ENCODE assay signal across 12 mouse cellular contexts in the genomic region with DNA sequence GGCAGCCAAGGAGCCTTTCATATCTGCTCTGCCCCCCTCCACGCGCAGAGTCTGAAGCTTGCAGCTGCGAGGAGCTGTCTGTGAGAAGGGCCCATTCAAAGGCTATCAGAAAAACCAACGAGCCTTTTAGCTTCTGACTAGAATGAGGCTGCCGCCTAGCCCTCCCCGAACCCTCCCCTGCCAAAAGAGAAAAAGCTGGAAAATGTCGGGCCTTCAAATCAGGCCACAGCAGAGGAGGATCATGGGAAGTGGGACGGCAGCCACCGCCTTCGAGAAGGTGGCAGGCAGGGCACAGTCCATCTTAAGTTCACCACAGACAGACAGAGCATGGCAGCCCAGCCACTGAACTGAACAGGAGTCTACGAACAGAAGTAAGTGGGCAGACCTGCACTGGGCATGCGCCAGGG.
A peak's percentile ranks its signal among the peaks of the same experiment; 100 is the strongest.
DNase-seq lines count a peak whose midpoint lies in the region; ATAC-seq lines count a peak whose summit lies in the region.
"Had no signal": no experiment of that assay in that cellular context is flagged by ENCODE, and none has a peak within 500 bp of the region (broad histone marks: within the 10 kb centered on the region; RNA-seq: fewer than 3 reads in every experiment).

No protein-coding gene starts in this region.

- no peak overlapping the region for H3K4me3 ChIP-seq in forebrain, embryonic 13.5 days
- no peak overlapping the region for H3K4me3 ChIP-seq in midbrain, embryonic 16.5 days (ENCODE audit: low read depth, low read length)
- no peak overlapping the region for H3K4me3 ChIP-seq in heart, embryonic 11.5 days (ENCODE audit: low read depth, low read length)

- peaks cover 14% of the 10 kb centered on the region for H3K27me3 ChIP-seq in forebrain, embryonic 13.5 days
- H3K27me3 ChIP-seq in midbrain, embryonic 16.5 days (ENCODE audit: control insufficient read depth, insufficient read depth, low read depth, low read length): no peaks in the 10 kb centered on the region
- H3K27me3 ChIP-seq in heart, embryonic 11.5 days (ENCODE audit: control insufficient read depth, insufficient read depth, low read length): no peaks in the 10 kb centered on the region
- H3K27me3 ChIP-seq: megakaryocyte, embryonic 14.5 days had no signal

- H3K36me3 ChIP-seq in forebrain, embryonic 13.5 days (ENCODE audit: poor library complexity, severe bottlenecking): no peaks in the 10 kb centered on the region
- no peaks in the 10 kb centered on the region for H3K36me3 ChIP-seq in midbrain, embryonic 16.5 days (ENCODE audit: control insufficient read depth, insufficient read depth, low read length)
- H3K36me3 ChIP-seq in heart, embryonic 11.5 days (ENCODE audit: control insufficient read depth, insufficient read depth, low read length): no peaks in the 10 kb centered on the region

- H3K9me3 ChIP-seq in forebrain, embryonic 13.5 days (replicated peaks): no peaks in the 10 kb centered on the region
- no peaks in the 10 kb centered on the region for H3K9me3 ChIP-seq in midbrain, embryonic 16.5 days (replicated peaks; ENCODE audit: control insufficient read depth, low read length, poor library complexity, severe bottlenecking)
- H3K9me3 ChIP-seq in heart, embryonic 11.5 days (replicated peaks; ENCODE audit: control insufficient read depth, low read length): no peaks in the 10 kb centered on the region
- H3K9me3 ChIP-seq: megakaryocyte, embryonic 14.5 days had no signal

- peaks cover 31% of the 10 kb centered on the region for H3K4me1 ChIP-seq in forebrain, embryonic 13.5 days
- peaks cover 13% of the 10 kb centered on the region; the same call in 1 of the 2 replicates for H3K4me1 ChIP-seq in midbrain, embryonic 16.5 days (ENCODE audit: control insufficient read depth, insufficient read depth, low read length)
- no peaks in the 10 kb centered on the region for H3K4me1 ChIP-seq in heart, embryonic 11.5 days (ENCODE audit: control insufficient read depth, insufficient read depth, low read length)
- H3K4me1 ChIP-seq: megakaryocyte, embryonic 14.5 days had no signal

- H3K4me2 ChIP-seq in forebrain, embryonic 13.5 days: peak overlapping the region; percentile 1; the same call in 1 of the 2 replicates
- H3K4me2 ChIP-seq in midbrain, embryonic 16.5 days (ENCODE audit: low read length): no peak overlapping the region
- H3K4me2 ChIP-seq in heart, embryonic 11.5 days: no peak overlapping the region

- WGBS in forebrain, embryonic 13.5 days: 30% methylated on average over 12 of the region's 12 CpGs
- WGBS in midbrain, embryonic 16.5 days: 36% methylated on average over 12 of the region's 12 CpGs
- WGBS in heart, embryonic 11.5 days (ENCODE audit: insufficient replicate concordance): 65% methylated on average over 12 of the region's 12 CpGs

- peak; percentile 49 to 51 for DNase-seq in left cerebral cortex, postnatal 10 days (ENCODE audit: extremely low spot score in 1 of 2, low spot score in 2 of 2)
- no peak for DNase-seq in left cerebral cortex, adult 9 months (ENCODE audit: low spot score in 2 of 2)
- peak; percentile 38 to 45 for DNase-seq in frontal cortex, postnatal 10 days (ENCODE audit: low spot score in 2 of 2)
- no peak for DNase-seq in heart, adult 11 months
- DNase-seq: adrenal gland, postnatal 14 days; cerebellum, adult 11 months; heart, adult 18-20 months; kidney, adult 9 months had no signal

- H3K27ac ChIP-seq in forebrain, embryonic 13.5 days: peak overlapping the region; percentile 76
- H3K27ac ChIP-seq in midbrain, embryonic 16.5 days (ENCODE audit: low read length): peak overlapping the region; percentile 74
- no peak overlapping the region for H3K27ac ChIP-seq in heart, embryonic 11.5 days (ENCODE audit: low read depth, low read length)

- intact Hi-C loops in left cerebral cortex, postnatal 10 days (cut with DNase I): no loop called here

- ATAC-seq in forebrain, embryonic 13.5 days: peak; percentile 70
- peak; percentile 43; the same call in 1 of the 2 replicates for ATAC-seq in midbrain, embryonic 16.5 days
- no peak for ATAC-seq in heart, embryonic 11.5 days (replicated peaks; ENCODE audit: insufficient number of reproducible peaks, low FRiP score, low TSS enrichment)

- no peak overlapping the region for H3K9ac ChIP-seq in forebrain, embryonic 13.5 days
- peak overlapping the region; percentile 2; the same call in 1 of the 2 replicates for H3K9ac ChIP-seq in midbrain, embryonic 16.5 days (ENCODE audit: low read depth, low read length)
- H3K9ac ChIP-seq in heart, embryonic 11.5 days (ENCODE audit: low read depth, low read length): no peak overlapping the region

Comparison
In these comparisons a context has a peak if more than half of its experiments do, and no peak if none do; other contexts are left out.
1. DNase-seq: peak in left cerebral cortex, postnatal 10 days (2 of 2) and frontal cortex, postnatal 10 days (2 of 2); none in left cerebral cortex, adult 9 months (0 of 2) and heart, adult 11 months (single experiment).